Mouse (Mus musculus) macrophage (primary cell): ENCODE measurements around the gene Cfap43. TPM values are rescaled to one million over a fixed set of nuclear protein-coding genes. Genes with fewer than 3 reads are reported as not detected.

ENCODE experiments used
- H3K27ac ChIP-seq: fragments of 350-480 bp; formaldehyde crosslinking; 2 replicates; pipeline ENCODE4 v1.9.0; 2021
- H3K36me3 ChIP-seq: fragments of 350-480 bp; formaldehyde crosslinking; 2 replicates; pipeline ENCODE4 v1.9.0; 2021; ENCODE audit errors: inconsistent target
- H3K4me3 ChIP-seq: fragments of 350-480 bp; formaldehyde crosslinking; 2 replicates; pipeline ENCODE4 v1.9.0; 2021; ENCODE audit errors: inconsistent target
- H3K79me2 ChIP-seq: fragments of 350-480 bp; formaldehyde crosslinking; 2 replicates; pipeline ENCODE4 v1.9.0; 2021; ENCODE audit errors: inconsistent target
- WGBS: methylation state at CpG from one replicate; pipeline ENCODE4 v1.1.7; 2026; ENCODE audit warnings: inconsistent platforms; ENCODE audit not compliant: missing documents; 5-methylcytosine and 5-hydroxymethylcytosine counted together
- polyA plus RNA-seq: library from polyadenylated mRNA; stranded (reverse); fragments of 250-400 nt; gene quantifications from 3 replicates; pipeline ENCODE4 v1.2.4, GENCODE M21; 2018; ENCODE audit warnings: inconsistent platforms

Cfap43 gene
- polyA plus RNA-seq, 1 experiment from 2014 or later, result 0.11 TPM

DNA sequence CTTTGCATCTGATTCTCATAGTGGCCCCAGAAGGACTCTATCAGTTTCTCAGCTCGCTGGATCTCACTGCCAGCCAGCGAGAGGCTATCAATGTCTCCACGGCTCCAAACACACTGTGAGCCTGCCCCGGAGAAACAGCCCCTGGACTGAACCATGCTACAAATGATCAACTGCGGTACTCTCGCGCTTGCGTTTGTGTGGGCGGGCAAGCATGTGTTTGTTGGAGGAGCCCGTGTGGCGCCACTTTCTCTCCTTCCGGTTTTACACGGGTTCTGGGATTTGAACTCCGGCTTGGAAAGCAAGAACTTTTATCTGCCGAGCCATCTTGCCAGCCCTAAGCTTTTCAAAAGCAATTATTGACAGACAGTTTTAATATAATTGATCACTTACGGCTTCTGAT lies 86.8 kb downstream of the Cfap43 start:
- no peak overlapping the region for H3K4me3 ChIP-seq
- no peaks in the 10 kb centered on the region for H3K36me3 ChIP-seq
- no peaks in the 10 kb centered on the region for H3K79me2 ChIP-seq
- H3K27ac ChIP-seq, result no peak overlapping the region
- 84% methylated on average over 15 of the region's 16 CpGs for WGBS

- 96% methylated on average over 7 of the region's 8 CpGs for WGBS
- Histone ChIP-seq H3K36me3 (no peaks in the 10 kb centered on the region), H3K79me2 (no peaks in the 10 kb centered on the region), H3K27ac (no peak overlapping the region), H3K4me3 (no peak overlapping the region)
These were observed 88.0 kb downstream of the Cfap43 start for GRCm38 (mm10) chr19:47831111-47831510.

GRCm38 (mm10) chr19:47829913-47830450 lies 89.1 kb downstream of the Cfap43 start:
- WGBS, result 95% methylated on average over 13 of the region's 14 CpGs
- H3K36me3 ChIP-seq, result no peaks in the 10 kb centered on the region
- H3K4me3 ChIP-seq, result no peak overlapping the region
- no peaks in the 10 kb centered on the region for H3K79me2 ChIP-seq
- no peak overlapping the region for H3K27ac ChIP-seq

GRCm38 (mm10) chr19:47824026-47824425 lies 95.1 kb downstream of the Cfap43 start:
- Histone ChIP-seq H3K36me3 (no peaks in the 10 kb centered on the region), H3K4me3 (no peak overlapping the region), H3K79me2 (no peaks in the 10 kb centered on the region), H3K27ac (no peak overlapping the region)
- 84% methylated on average over 5 of the region's 5 CpGs for WGBS

GRCm38 (mm10) chr19:47822143-47822796 lies 96.8 kb downstream of the Cfap43 start:
- Histone ChIP-seq H3K79me2 (no peaks in the 10 kb centered on the region), H3K4me3 (no peak overlapping the region), H3K36me3 (no peaks in the 10 kb centered on the region), H3K27ac (no peak overlapping the region)
- WGBS, result 31% methylated on average over 8 of the region's 8 CpGs

DNA sequence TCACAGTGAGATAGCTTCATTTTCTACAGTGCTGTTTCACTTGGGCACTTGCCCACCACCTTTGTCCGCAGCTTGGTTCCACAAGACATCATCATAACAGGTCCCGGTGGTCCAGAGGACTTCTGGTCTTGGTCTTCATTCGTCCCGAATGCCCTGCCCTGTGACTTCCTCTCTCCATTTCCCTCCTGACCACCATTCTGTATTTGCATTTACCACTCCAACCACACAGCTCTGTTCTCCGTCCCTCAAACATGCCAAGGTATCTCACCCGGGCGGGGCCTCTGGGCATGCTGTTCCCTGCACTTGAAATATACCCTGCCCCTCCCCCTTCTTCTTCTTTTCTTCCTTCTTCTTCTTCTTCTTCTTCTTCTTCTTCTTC lies 97.6 kb downstream of the Cfap43 start:
- H3K27ac ChIP-seq, result no peak overlapping the region
- H3K4me3 ChIP-seq, result no peak overlapping the region
- H3K36me3 ChIP-seq, result no peaks in the 10 kb centered on the region
- 12% methylated on average over 7 of the region's 7 CpGs for WGBS
- no peaks in the 10 kb centered on the region for H3K79me2 ChIP-seq

DNA sequence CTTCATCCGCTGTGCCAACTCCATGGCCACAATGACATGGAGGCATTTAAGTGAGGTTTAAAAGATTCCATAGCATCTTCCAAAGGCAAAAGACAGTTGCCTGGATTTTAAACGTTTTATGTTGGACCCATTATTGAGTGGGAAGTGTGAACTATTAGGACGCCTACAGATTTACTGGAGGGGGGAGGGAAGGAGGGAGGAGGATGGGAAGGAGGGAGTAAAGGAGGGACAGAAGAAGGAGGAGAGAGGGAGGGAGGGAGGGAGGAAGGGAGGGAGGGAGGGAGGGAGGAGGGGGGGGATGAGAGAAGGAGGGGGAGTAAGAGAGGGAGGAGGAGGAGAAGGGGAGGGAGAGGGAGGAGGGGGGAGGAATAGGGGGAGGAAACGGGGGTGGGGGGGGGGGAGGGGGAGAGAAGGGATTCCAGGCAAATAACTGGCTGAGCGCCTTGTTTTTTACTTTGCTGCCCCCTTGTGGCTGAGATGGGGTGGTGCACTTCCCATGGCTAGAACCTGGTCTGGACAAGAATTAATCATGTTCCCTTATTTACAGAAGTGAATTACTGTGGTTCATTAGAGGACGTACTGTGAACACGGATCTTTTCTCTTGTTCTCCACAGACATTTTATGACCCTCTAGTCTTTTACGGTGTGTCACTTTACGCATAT lies 98.1 kb downstream of the Cfap43 start:
- WGBS, result 15% methylated on average over 8 of the region's 9 CpGs
- Histone ChIP-seq H3K4me3 (no peak overlapping the region), H3K27ac (no peak overlapping the region), H3K36me3 (no peaks in the 10 kb centered on the region), H3K79me2 (no peaks in the 10 kb centered on the region)

GRCm38 (mm10) chr19:47817692-47818091 lies 101.4 kb downstream of the Cfap43 start:
- Histone ChIP-seq H3K79me2 (no peaks in the 10 kb centered on the region), H3K36me3 (no peaks in the 10 kb centered on the region), H3K27ac (no peak overlapping the region), H3K4me3 (no peak overlapping the region)
- WGBS, result 71% methylated on average over 9 of the region's 9 CpGs

DNA sequence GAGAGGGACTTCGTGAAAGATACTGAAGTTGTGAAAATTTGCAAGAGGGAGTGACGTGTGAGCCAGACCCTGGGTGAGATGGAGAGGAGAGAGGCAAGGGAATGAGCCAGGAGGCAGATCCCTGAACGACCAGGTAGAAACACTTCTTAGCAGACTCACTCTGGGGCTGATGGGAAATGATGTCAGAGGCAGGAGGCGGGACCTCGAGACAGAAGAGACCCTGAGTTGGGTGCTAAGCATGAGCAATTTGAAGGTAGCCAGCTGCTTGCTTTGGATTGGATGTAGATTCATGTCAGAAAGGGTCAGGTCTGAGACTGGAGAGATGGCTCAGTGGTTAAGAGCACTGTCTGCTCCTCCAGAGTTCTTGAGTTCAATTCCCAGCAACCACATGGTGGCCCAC lies 104.4 kb downstream of the Cfap43 start:
- no peak overlapping the region for H3K27ac ChIP-seq
- no peak overlapping the region for H3K4me3 ChIP-seq
- no peaks in the 10 kb centered on the region for H3K36me3 ChIP-seq
- WGBS, result 92% methylated on average over 5 of the region's 5 CpGs
- H3K79me2 ChIP-seq, result no peaks in the 10 kb centered on the region

DNA sequence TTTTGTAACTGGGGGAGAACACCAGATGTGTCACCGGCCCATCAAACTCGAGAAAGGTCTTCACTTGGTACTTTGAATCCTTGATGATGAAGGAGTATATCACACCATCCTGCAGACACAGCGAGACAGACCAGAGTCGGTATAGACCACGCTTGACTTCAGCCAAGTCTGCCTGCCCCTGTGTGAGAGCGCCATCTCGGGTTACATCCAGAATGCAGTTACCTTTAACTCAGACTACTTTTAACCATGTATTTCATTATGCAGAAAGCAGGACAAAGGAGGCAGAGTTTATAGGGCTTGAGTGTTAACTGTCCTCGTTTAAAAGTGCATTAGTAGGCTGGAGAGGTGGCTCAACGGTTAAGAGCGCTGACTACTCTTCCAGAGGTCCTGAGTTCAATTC lies 107.0 kb downstream of the Cfap43 start:
- WGBS, result 92% methylated on average over 10 of the region's 10 CpGs
- Histone ChIP-seq H3K27ac (no peak overlapping the region), H3K79me2 (no peaks in the 10 kb centered on the region), H3K4me3 (no peak overlapping the region), H3K36me3 (no peaks in the 10 kb centered on the region)

DNA sequence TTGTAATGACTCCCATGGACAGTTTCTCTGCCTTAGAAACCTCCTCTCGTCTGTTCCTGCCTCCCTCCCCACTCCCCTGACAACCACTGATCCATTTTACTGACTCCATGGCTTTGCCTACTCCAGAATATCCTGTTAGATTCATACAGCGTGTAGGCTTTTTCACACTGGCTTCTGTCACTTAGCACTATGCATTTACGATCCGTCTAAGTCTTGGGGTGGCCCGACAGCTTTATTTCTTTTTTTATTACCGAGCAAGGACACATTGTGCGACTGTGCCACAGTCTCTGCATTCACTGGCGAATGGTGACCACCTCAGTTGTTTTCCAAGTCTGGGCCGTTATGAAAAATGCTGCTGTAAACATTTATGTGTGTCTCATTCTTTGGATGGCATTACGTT lies 120.5 kb downstream of the Cfap43 start:
- Histone ChIP-seq H3K36me3 (no peaks in the 10 kb centered on the region), H3K27ac (no peak overlapping the region), H3K4me3 (no peak overlapping the region), H3K79me2 (no peaks in the 10 kb centered on the region)
- WGBS, result 78% methylated on average over 10 of the region's 10 CpGs

GRCm38 (mm10) chr19:47796699-47797098 lies 122.4 kb downstream of the Cfap43 start:
- H3K79me2 ChIP-seq, result no peaks in the 10 kb centered on the region
- 88% methylated on average over 7 of the region's 7 CpGs for WGBS
- no peak overlapping the region for H3K27ac ChIP-seq
- no peak overlapping the region for H3K4me3 ChIP-seq
- no peaks in the 10 kb centered on the region for H3K36me3 ChIP-seq

DNA sequence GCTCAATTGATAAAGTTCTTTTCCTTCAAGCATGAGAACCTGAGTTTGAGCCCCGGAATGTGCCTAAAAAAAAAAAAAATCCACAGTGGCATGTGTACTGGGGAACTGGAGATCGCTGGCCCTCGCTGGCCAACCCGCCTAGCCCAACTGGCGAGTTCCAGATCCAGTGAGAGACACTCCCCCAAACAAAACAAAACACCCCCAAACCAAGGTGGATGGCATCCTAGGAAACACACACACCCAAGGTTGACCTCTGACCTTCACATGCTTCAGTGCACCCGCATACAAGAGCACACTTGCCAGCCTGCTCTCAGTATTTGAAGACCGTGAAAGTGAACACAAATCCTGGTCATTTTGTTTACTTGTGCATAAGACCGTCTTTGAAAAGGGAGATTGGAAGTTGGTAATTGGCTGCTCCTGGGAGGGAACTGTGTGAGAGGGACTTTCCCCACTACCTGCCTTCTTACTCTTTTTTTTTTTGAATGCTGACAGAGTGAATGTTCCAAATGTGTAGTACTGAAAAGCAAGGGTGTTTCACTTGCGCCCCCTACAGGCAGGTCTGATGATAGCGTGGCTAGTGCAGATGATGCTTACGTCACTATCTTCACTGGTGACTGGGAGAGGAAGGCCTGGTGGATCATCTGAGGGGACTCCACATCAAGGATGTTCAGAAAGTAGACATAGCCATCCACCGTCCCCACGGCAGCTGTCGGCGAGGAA lies 123.9 kb downstream of the Cfap43 start:
- H3K36me3 ChIP-seq, result no peaks in the 10 kb centered on the region
- no peak overlapping the region for H3K27ac ChIP-seq
- no peaks in the 10 kb centered on the region for H3K79me2 ChIP-seq
- 64% methylated on average over 15 of the region's 15 CpGs for WGBS
- H3K4me3 ChIP-seq, result no peak overlapping the region

DNA sequence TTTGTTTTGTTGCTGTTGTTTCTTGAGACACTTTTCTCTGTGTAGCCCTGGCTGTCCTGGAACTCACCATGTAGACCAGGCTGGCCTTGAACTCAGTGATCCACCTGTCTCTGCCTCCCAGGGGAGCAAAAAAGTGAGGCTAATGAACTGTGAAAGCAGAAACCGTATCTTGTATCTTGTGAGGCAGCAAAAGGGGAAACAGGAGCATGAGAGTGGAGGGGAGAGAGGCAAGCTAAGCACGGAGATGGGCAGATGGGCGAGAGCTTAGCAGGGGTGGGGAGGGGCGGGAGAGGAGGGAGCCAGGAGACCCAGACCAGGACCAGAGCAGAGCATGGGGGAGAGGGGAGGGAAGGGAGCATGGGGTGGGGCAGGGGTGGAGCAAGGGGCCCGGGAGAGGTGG lies 124.8 kb downstream of the Cfap43 start:
- H3K27ac ChIP-seq, result no peak overlapping the region
- H3K36me3 ChIP-seq, result no peaks in the 10 kb centered on the region
- no peaks in the 10 kb centered on the region for H3K79me2 ChIP-seq
- H3K4me3 ChIP-seq, result no peak overlapping the region
- WGBS, result 22% methylated on average over 3 of the region's 5 CpGs
